Mouse (Mus musculus) neutrophil, adult 5-6 weeks (primary cell): ENCODE results near the gene Magi2. TPM values are rescaled to one million over a fixed set of nuclear protein-coding genes. Genes with fewer than 3 reads are reported as not detected.
"Not testable (repeated sequence)": the region's sequence is repeated elsewhere in the genome, so short reads cannot be mapped to it uniquely, and the experiment has no call there.

Experiments
- ATAC-seq: fragments of 151-379, 151-347 bp; 2 replicates; pipeline ENCODE4 v1.8.0; 2017; ENCODE audit warnings: mild to moderate bottlenecking, moderate TSS enrichment; ENCODE audit not compliant: insufficient number of reproducible peaks, poor library complexity, low FRiP score, severe bottlenecking; ENCODE audit errors: extremely low read depth
- total RNA-seq: library from RNA; stranded (forward); fragments of 200-1000 nt; gene quantifications from 2 replicates; pipeline ENCODE4 v1.2.3, GENCODE M21; 2017

Magi2 gene
- total RNA-seq, 1 experiment from 2014 or later = 0.58 TPM

DNA sequence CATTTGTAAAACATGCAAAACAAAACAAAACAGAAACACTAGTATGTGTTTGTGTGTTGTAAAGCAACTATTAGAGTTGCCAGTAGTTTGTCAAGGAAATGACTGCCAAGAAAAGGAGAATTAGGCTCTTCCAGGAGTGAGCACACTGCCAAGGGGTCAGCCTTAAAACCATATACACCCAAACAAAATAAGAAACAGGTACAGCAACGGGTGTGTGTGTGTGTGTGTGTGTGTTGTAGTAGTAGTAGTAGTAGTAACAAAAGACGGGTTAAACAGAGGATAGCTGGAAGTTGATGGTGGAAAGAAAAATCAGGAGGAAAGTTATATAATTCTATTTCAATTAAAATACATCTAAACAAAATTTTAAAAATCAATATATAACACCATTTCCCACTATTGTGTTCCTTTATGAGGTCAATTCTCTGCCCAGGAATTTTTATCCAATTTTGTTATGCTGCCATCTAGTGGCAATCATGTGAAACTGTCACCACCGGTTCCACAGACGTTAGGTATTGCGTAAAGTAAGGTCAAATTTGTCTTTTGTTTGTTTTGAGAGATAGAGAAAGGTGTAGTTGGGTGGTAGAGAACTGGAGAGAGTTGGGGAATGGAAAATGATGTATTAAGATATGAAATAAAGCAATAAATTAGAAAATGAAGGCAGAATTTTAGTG, 174.0 kb downstream of the Magi2 start:
- ATAC-seq = no peak

- ATAC-seq = not testable (repeated sequence)
These were observed 177.4 kb downstream of the Magi2 start for GRCm38 (mm10) chr5:19404268-19404667.

DNA sequence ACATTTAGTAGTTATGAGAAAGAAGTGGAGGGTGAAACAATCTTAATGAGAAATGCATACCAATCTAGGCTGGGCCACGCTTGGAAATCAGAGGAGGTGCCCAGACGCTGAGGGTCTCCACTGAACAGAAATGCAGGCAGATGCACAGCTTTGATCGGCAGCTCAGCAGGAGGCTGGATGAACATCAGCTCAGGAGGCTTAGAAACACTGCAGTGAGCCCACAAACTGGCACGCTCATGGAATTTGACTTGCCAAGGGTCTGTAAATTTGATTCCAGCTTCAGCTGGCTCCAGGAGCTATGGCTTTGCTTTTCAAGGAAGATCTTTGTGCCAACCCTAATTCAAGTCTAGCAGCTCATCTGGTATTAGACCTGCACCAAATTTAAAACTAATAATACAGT, 187.7 kb downstream of the Magi2 start:
- no peak for ATAC-seq

DNA sequence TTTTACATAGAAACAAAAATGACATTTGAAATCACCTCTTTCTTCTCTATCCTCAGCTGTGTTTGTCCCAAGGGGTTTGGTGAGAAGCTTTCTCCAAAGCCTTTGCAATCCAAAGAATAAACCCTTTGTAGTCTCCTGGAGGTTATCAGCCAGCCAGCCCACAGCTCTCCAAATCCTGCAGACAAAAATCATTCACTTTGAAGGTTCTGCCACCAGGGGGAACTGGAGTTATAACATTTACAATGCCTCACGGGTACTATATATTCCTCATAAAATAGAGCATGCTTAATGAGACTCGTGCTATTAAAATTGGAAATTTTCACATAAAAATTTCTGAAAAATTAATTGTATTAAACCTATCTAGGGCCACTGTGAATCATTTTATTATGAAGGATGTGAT, 202.5 kb downstream of the Magi2 start:
- ATAC-seq = no peak

DNA sequence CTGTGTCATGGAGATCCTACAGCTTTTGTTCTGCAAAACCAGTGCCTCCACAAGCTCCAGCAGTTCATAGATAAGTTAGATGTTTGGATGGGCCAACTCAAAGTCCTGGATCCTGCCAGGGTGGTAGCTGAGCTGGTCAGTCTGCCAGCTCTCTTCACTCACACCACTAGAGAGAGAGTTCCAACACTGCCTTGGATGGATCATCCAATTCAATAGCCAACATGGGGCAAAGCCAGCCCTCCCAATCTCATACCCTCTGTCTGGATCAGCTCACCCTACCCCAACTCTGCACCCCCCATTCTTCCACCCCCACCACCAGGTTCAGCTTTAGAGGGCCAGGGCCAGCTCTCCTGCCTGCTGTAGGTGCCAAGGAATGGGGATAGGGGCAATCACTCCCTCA, 235.7 kb downstream of the Magi2 start:
- ATAC-seq = no peak

- ATAC-seq = no peak
These were observed 238.5 kb downstream of the Magi2 start for GRCm38 (mm10) chr5:19465383-19465782.

GRCm38 (mm10) chr5:19472851-19473439, 246.1 kb downstream of the Magi2 start:
- ATAC-seq = no peak

GRCm38 (mm10) chr5:19482981-19483380, 256.1 kb downstream of the Magi2 start:
- ATAC-seq = no peak

DNA sequence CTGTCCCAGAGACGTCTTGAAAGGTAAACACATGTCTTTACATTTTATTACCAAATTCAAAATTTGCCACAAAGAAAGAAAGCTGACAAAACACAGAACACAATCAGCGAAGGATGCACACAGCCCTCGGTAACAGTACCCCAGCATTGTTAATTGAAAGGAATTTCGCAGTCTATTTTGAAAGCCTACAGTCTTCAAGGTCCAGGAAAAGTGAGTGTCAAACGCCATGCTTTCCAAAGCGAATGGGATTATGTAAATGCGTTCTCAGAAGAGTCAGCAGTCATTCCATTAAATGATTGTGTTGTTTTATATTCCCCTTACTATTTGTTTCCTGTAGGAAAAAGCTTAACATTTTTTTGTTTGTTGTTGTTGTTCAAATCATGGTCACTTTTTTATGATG, 261.1 kb downstream of the Magi2 start:
- ATAC-seq = no peak

DNA sequence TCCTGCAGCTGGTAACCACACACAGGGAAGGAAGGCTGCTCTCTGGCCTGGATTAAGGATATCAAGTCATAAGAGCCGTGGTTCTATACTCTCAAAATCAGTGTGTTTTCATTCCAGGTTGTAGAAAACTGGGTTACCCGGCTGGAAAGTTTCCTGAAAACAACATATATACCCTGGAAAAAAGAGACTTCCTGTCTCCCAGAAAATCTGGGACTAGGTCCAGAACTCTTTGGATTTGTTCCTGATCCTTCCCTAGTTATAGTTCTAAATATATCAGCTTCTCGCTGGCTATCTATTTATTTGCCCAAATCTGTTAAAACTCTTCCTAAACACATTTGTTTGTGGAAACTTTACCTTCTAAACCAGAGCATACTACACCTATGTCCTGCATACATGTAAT, 274.2 kb downstream of the Magi2 start:
- ATAC-seq = no peak

DNA sequence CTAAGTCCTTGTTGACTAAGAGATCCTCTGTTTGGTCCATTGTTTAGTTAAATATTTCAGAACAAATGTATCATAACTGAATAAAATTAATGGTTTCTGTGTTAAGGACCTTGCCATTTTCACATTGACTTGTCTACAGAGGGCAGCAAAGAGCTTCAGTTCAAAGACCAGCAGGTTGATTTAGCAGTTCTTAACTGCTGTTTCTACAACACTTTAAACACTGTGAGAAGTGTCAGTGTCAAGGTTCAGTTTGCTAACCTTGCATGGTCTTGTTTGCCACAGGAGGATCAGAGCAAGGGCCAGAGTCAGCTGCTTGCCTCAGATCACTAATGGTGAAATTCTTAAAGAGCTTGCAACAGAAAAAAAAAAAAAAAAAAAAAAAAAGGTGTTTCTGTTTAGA, 295.3 kb downstream of the Magi2 start:
- no peak for ATAC-seq

- no peak for ATAC-seq
These were observed 312.5 kb downstream of the Magi2 start for GRCm38 (mm10) chr5:19539348-19539747.

DNA sequence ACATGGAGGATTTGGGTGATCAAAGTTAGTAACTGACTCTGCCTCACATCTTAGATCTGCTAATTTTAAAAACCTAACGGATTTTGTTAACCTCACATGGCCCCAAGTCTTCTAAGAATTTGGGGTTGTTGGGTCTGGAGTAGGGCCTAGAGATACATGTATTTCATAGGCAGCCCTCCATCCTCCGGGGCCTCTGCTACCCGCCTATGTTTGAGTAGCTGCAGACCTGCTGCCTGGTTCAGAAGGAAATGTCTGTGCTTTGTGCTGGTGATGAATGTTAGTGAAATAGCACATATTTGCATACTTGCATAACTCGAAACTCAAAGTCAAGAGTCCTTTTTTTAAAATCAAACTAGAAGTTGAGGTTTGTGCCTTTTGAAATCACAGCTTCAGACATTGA, 319.6 kb downstream of the Magi2 start:
- no peak for ATAC-seq

GRCm38 (mm10) chr5:19546900-19547299, 320.1 kb downstream of the Magi2 start:
- ATAC-seq = no peak

DNA sequence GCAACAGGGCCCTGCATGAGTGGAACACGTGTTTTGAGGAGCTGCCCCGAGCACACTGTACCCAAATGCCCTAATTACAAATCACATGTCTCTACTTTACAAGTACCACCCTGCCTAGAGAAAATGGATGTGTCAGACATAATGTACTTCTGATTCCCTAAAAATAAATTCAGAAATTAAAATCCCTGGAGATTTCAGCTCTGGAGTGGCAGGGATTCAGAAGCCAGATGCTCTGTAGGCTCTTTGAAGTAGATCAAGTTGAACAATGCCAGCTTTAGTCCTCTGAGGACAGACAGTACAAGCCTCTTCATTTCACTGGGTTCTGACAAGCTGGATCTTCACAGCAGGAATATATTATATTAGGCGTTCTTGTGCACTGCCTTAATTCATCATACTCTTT, 326.7 kb downstream of the Magi2 start:
- ATAC-seq = no peak

GRCm38 (mm10) chr5:19565636-19566035, 338.8 kb downstream of the Magi2 start:
- no peak for ATAC-seq

GRCm38 (mm10) chr5:19566136-19566535, 339.3 kb downstream of the Magi2 start:
- ATAC-seq = not testable (repeated sequence)

GRCm38 (mm10) chr5:19607700-19608099, 380.9 kb downstream of the Magi2 start:
- no peak for ATAC-seq

GRCm38 (mm10) chr5:19611788-19612187, 385.0 kb downstream of the Magi2 start:
- ATAC-seq = no peak

DNA sequence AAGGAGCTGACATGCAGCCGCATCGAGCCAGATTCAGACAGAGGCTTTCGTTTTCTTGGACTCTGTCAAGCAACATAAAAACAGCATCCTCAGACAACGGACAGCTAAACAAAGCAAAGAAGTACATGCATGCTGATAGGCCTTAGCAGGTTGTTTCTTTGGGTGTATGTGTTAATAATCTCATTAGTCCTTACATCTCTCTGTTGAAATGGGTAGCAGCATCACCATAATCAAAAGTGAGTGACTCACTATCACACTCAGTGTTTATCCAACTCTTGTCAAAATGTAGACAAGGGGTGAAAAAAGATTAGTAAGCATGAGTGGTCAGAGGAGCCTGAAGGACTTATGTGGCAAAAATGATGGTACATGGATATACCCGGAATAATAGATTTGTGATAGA, 394.8 kb downstream of the Magi2 start:
- ATAC-seq = no peak

DNA sequence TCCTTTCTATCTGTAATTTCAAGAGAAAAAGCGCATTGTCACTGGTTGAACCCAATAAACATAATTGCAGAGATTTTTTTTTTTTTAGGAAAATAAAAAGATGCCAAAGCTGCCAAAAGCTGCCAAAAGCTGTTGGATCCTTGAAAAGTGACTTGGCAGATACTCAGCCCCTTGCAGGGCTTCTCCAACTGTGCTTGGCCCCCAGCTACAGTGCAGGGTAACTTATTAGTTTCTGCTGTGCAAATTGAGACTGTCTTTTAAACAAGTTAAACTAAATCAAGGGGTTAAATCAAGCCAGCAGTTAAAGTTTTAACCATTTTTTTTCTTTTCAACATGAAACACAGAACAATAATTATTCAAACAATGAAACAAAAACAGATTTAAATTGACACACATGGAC, 407.1 kb downstream of the Magi2 start:
- ATAC-seq = no peak
